Mouse (Mus musculus) lung, embryonic 16.5 days (tissue): ENCODE data around the gene Tmem132b. TPM values are rescaled to one million over a fixed set of nuclear protein-coding genes. Genes with fewer than 3 reads are reported as not detected.
A peak's percentile ranks its signal among the peaks of the same experiment; 100 is the strongest.

Experiments
- ATAC-seq: fragments of 200-750 bp; cut with Nextera tagmentation; 2 replicates; pipeline ENCODE4 v1.8.0; 2017; ENCODE audit warnings: low read depth, mild to moderate bottlenecking, moderate library complexity
- H3K27ac ChIP-seq: fragments of 300-500 bp; sonication (generic); 2 replicates; pipeline ENCODE4 v1.5.1; 2014; ENCODE audit warnings: mild to moderate bottlenecking, control low read depth, low read length
- H3K27me3 ChIP-seq: fragments of 300-500 bp; sonication (generic); 2 replicates; pipeline ENCODE4 v1.6.1; 2014; ENCODE audit warnings: low read depth, low read length, mixed read lengths; ENCODE audit not compliant: control insufficient read depth, insufficient read depth
- H3K36me3 ChIP-seq: fragments of 300-500 bp; sonication (generic); 2 replicates; pipeline ENCODE4 v1.6.1; 2014; ENCODE audit warnings: low read length; ENCODE audit not compliant: control insufficient read depth, insufficient read depth
- H3K4me1 ChIP-seq: fragments of 300-500 bp; sonication (generic); replicated peaks from 2 replicates; pipeline ENCODE4 v1.6.1; 2014; ENCODE audit warnings: low read length, mixed read lengths; ENCODE audit not compliant: control insufficient read depth, insufficient read depth
- H3K4me2 ChIP-seq: fragments of 300-500 bp; sonication (generic); 2 replicates; pipeline ENCODE4 v1.6.1; 2014; ENCODE audit warnings: low read depth, low read length, control low read depth
- H3K4me3 ChIP-seq: fragments of 300-500 bp; sonication (generic); 2 replicates; pipeline ENCODE4 v1.5.1; 2014; ENCODE audit warnings: mild to moderate bottlenecking, low read length, control low read depth
- H3K9ac ChIP-seq: fragments of 300-500 bp; sonication (generic); 2 replicates; pipeline ENCODE4 v1.6.1; 2014; ENCODE audit warnings: low read length, control low read depth
- H3K9me3 ChIP-seq: fragments of 300-500 bp; sonication (generic); 2 replicates; pipeline ENCODE4 v1.6.1; 2016; ENCODE audit warnings: low read length; ENCODE audit not compliant: control insufficient read depth
- WGBS: fragments of 180-500 bp; shearing (Covaris S2); extraction: QIAGEN DNeasy Blood & Tissue Kit; methylation state at CpG from one replicate; pipeline ENCODE4 v1.1.7; 2014; 5-methylcytosine and 5-hydroxymethylcytosine counted together
- polyA plus RNA-seq: library from polyadenylated mRNA; unstranded; fragments of >200 nt; fragmentation: Nextera tagmentation; extraction: Ambion mirVana; gene quantifications from 2 replicates; pipeline ENCODE4 v1.2.1, GENCODE M21; 2015

Gene Tmem132b
- polyA plus RNA-seq, 1 experiment from 2014 or later = not detected

DNA sequence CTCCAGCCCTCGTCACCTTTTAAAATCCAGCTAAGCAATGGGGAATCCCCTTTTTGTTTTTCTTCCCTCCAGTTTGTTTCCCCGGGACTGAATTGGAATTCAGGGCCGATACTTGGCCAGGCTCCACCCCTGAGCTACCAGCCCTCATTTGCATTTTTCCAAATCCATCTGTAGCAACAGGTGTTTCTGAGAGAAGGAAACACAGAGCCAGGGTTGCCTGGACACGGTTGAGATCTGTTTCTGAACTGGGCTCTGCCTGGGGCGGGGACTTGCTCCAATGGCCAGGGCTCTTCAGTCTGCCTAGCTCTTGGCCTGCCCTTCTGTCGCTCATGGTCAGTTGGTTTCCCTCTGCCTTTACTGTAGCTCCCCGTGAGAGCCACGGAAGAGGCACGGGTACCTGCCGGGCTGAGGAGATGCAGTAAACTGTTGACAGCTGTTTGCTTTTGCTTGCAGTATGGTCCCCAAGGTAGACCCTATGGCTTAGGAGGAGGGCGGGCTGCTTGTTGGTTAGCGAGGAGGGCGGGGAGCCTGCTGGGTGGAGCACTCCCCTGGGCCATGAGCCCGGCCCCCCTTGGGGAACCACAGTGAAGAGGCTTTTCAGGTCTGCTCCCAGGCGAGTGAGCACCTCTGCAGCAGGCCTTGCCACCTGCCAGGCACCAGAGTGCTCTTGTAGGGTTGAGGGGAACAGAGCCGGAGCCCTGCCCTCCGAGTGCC, 39.0 kb upstream of the Tmem132b start:
- H3K4me3 ChIP-seq = no peak overlapping the region
- H3K27me3 ChIP-seq = no peaks in the 10 kb centered on the region
- no peak overlapping the region for H3K4me2 ChIP-seq
- H3K4me1 ChIP-seq = no peaks in the 10 kb centered on the region
- 63% methylated on average over 17 of the region's 17 CpGs for WGBS
- peaks cover 3% of the 10 kb centered on the region; the same call in 1 of the 2 replicates for H3K36me3 ChIP-seq
- no peak overlapping the region for H3K9ac ChIP-seq
- no peak overlapping the region for H3K27ac ChIP-seq
- ATAC-seq = peak; percentile 26; the same call in 1 of the 2 replicates
- H3K9me3 ChIP-seq = no peaks in the 10 kb centered on the region

DNA sequence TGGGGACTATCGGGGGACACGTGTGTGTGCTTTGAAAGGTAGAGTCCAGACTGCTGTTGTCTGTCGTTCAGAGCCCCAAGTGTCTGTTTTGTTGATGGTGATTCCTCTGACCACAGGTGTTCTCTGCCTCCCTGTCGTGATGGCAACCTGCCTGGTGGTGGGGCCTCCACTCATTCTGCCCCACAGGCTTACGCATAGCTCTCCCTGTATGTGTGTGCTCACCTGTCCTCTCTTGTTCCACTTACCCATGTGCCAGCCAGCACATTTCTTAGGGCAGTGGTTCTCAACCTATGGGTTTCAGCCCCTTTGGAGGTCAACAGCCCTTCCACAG, 38.5 kb upstream of the Tmem132b start:
- H3K27me3 ChIP-seq = no peaks in the 10 kb centered on the region
- H3K4me2 ChIP-seq = no peak overlapping the region
- 62% methylated on average over 5 of the region's 5 CpGs for WGBS
- peak; percentile 20; the same call in 1 of the 2 replicates for ATAC-seq
- H3K4me1 ChIP-seq = no peaks in the 10 kb centered on the region
- no peaks in the 10 kb centered on the region for H3K9me3 ChIP-seq
- peaks cover 3% of the 10 kb centered on the region; the same call in 1 of the 2 replicates for H3K36me3 ChIP-seq
- H3K27ac ChIP-seq = no peak overlapping the region
- H3K4me3 ChIP-seq = no peak overlapping the region
- H3K9ac ChIP-seq = no peak overlapping the region

DNA sequence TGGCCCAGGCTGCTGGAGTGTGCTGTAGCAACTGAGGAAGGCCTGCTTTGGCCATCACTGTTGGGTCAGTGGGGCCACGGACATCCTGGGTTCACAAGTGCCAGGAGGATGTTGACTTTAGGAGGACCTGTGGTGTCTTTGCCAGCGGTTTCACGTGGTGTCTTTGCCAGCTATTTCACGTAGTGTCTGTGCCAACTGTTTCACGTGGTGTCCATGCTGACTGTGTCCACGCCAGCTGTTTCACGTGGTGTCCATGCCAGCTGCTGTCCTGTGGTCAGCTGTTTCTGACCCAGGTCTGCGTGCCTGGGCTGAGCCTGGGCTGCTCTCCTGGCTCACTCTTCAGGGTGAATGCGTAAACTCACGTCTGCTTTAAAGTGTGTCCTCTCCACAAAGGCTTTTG, 35.9 kb upstream of the Tmem132b start:
- no peak overlapping the region for H3K27ac ChIP-seq
- WGBS = 79% methylated on average over 10 of the region's 10 CpGs
- no peaks in the 10 kb centered on the region for H3K9me3 ChIP-seq
- H3K4me1 ChIP-seq = no peaks in the 10 kb centered on the region
- H3K4me3 ChIP-seq = no peak overlapping the region
- no peak for ATAC-seq
- H3K27me3 ChIP-seq = no peaks in the 10 kb centered on the region
- H3K4me2 ChIP-seq = no peak overlapping the region
- no peaks in the 10 kb centered on the region; the same call in 1 of the 2 replicates for H3K36me3 ChIP-seq
- H3K9ac ChIP-seq = no peak overlapping the region

DNA sequence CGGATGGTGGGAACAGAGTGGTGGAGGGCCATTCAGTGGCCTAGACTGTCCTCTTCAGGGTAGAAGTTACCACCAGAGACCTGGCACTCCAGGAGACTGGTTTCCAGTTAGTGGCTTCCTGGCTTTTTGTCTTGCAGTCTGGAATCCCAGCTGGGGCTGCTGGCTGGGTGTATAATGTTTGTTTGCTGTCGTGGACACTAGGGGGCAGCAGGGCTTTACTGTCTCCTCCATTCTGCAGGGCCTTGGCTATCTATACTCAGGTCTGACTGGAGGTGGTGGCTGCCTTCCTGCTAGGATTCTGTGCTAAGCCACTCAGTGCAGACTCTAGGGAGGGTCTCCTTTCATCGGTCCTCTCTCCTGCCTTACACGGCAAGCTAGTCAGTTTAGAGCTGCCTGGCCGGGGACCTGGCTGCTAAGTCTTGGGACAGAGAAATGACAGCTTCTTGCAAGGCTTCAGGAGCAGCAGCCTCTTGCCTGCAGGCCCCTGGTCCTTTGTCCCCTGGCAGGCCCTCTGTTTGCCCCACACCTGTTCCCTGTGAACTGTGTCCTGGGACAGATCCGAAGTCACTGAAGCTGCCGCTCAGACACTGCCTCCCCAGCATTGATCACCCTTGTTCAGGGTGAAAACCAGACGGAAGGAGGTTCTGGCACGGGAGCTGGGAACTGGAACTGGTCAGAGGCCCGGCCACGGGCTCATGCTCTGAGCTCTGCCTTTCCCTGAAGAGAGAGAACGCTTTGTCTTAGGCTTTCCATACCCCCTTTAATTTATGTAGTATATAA, 33.6 kb upstream of the Tmem132b start:
- H3K27ac ChIP-seq = no peak overlapping the region
- no peaks in the 10 kb centered on the region; the same call in 1 of the 2 replicates for H3K36me3 ChIP-seq
- no peaks in the 10 kb centered on the region for H3K4me1 ChIP-seq
- no peaks in the 10 kb centered on the region for H3K27me3 ChIP-seq
- WGBS = 68% methylated on average over 12 of the region's 12 CpGs
- H3K4me3 ChIP-seq = no peak overlapping the region
- no peak overlapping the region for H3K4me2 ChIP-seq
- peak; percentile 67 for ATAC-seq
- no peak overlapping the region for H3K9ac ChIP-seq
- H3K9me3 ChIP-seq = no peaks in the 10 kb centered on the region

DNA sequence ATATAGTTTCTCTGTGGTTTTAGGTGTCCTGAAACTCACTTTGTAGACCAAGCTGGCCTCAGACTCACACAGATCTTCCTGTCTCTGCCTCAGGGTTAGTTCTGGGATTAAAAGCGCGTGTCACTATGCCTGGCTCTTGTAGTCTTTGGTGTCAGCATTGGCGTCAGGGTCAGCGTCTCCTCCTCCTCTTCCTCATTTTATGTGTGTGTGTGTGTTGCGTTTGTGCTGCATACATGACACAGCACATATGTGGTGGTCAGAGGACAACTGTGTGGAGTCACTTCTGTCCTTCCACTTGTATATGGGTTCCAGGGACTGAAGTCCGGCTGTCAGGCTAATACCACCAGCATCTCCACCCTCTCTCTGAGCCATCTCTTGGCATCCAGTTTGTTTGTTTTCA, 30.1 kb upstream of the Tmem132b start:
- H3K9me3 ChIP-seq = no peaks in the 10 kb centered on the region
- no peak overlapping the region for H3K4me2 ChIP-seq
- no peak overlapping the region for H3K9ac ChIP-seq
- peaks cover 3% of the 10 kb centered on the region for H3K36me3 ChIP-seq
- no peaks in the 10 kb centered on the region for H3K27me3 ChIP-seq
- H3K4me3 ChIP-seq = no peak overlapping the region
- no peaks in the 10 kb centered on the region for H3K4me1 ChIP-seq
- no peak overlapping the region for H3K27ac ChIP-seq
- ATAC-seq = no peak
- 89% methylated on average over 6 of the region's 6 CpGs for WGBS

DNA sequence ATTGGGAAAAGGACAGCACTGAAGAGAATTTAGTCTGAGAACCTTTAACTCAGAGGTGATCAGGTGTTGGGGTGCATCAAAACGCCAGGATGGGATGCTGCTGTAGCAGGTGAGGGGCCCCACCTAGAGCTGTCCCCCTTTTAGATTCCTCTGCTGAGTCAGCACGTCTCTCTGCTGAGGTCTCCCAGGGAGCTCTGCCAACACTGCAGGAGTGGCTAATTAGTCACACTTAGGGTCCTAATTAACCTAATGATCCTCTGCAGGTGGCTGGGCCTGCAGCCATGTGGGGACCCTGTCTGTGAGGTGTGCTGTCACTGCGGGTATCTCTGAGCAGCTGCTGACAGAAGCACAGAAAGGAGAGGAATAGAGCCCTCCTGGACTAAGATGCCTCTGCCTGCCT, 29.4 kb upstream of the Tmem132b start:
- no peak for ATAC-seq
- Histone ChIP-seq H3K27ac (no peak overlapping the region), H3K27me3 (no peaks in the 10 kb centered on the region), H3K9ac (no peak overlapping the region), H3K4me2 (no peak overlapping the region), H3K4me3 (no peak overlapping the region), H3K9me3 (no peaks in the 10 kb centered on the region), H3K4me1 (no peaks in the 10 kb centered on the region), H3K36me3 (peaks cover 3% of the 10 kb centered on the region)
- WGBS = 33% methylated on average over 3 of the region's 3 CpGs

DNA sequence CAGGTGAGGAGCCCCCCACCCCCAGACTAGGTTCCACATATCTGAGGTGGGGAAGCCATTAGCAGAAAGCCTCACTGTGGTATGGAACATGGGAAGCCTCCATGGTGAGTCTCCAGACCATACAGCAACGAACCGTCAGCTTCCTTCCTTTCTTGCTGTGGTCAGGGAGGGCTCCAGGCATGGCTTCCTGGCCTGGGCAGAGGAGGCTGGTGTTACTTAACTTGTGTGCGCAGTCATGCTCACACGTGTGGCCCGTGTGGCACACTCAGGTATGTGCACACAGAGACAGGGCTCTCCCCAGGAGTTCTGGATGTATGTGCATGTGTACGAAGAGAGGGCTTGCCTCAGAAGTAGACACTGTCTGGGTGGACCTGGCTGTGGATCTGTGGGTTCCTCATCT, 27.9 kb upstream of the Tmem132b start:
- peaks cover 5% of the 10 kb centered on the region for H3K36me3 ChIP-seq
- H3K9me3 ChIP-seq = no peaks in the 10 kb centered on the region
- H3K4me2 ChIP-seq = no peak overlapping the region
- no peak overlapping the region for H3K4me3 ChIP-seq
- no peak overlapping the region for H3K9ac ChIP-seq
- WGBS = 87% methylated on average over 6 of the region's 6 CpGs
- H3K27me3 ChIP-seq = no peaks in the 10 kb centered on the region
- H3K27ac ChIP-seq = no peak overlapping the region
- no peaks in the 10 kb centered on the region for H3K4me1 ChIP-seq
- 0 out of 2 replicates have a peak, but pooled peaks have one; percentile 29 for ATAC-seq

DNA sequence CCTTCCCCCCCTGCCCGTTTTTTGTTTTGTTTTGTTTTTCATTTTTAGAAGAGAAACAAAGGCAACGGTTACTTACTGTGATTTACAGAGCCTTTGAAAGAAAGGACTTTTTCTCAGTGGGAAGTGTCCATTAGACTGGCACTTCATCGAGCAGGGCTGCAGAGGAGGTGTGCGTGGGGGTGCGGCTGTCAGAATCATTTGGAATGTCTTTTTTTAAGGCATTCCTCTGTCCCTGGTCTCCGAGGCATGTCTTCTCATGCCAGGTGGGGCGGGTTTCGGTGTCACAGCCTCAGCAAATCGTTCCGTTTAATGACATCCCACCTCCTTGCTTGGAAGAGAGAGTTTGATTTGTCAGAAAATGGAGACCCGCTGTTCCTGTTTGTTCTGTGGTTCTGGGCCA, 26.9 kb upstream of the Tmem132b start:
- Histone ChIP-seq H3K9me3 (no peaks in the 10 kb centered on the region), H3K4me2 (no peak overlapping the region), H3K27me3 (no peaks in the 10 kb centered on the region), H3K9ac (no peak overlapping the region), H3K27ac (no peak overlapping the region), H3K4me3 (no peak overlapping the region), H3K36me3 (peaks cover 10% of the 10 kb centered on the region), H3K4me1 (no peaks in the 10 kb centered on the region)
- no peak for ATAC-seq
- WGBS = 69% methylated on average over 11 of the region's 11 CpGs

DNA sequence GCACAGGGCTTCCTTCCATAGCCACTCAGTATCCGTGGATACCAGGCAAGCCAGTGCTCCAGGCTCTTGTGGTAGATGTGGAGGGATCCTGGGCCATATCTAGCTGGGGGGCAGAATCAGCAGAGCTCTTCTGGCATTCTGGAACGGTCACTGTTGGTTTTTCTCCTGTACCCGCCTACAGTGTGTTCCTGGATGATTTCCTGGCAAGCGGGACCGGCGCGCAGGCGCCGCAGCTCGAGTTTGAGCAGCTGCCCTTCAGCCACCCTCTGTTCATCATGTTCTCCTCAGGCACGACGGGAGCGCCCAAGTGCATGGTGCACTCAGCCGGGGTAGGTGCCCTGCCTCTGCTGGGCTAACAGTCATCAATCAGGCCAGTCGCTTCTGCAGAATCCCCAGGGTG, 25.6 kb upstream of the Tmem132b start:
- Histone ChIP-seq H3K4me3 (no peak overlapping the region), H3K9ac (no peak overlapping the region), H3K27me3 (no peaks in the 10 kb centered on the region), H3K4me2 (no peak overlapping the region), H3K36me3 (peaks cover 12% of the 10 kb centered on the region), H3K9me3 (no peaks in the 10 kb centered on the region), H3K4me1 (no peaks in the 10 kb centered on the region), H3K27ac (no peak overlapping the region)
- WGBS = 77% methylated on average over 15 of the region's 15 CpGs
- ATAC-seq = no peak
